Mouse (Mus musculus) midbrain, embryonic 12.5 days (tissue): Measurements from ENCODE around the gene Gdpd3. TPM values are rescaled to one million over a fixed set of nuclear protein-coding genes. Genes with fewer than 3 reads are reported as not detected.

ENCODE experiments used
- ATAC-seq: fragments of 200-750 bp; cut with Nextera tagmentation; 2 replicates; pipeline ENCODE4 v1.8.0; 2017; ENCODE audit warnings: low read depth, moderate TSS enrichment, moderate library complexity; ENCODE audit not compliant: low FRiP score
- H3K27ac ChIP-seq: fragments of 300-500 bp; sonication (generic); replicated peaks from 2 replicates; pipeline ENCODE4 v1.5.1; 2016; ENCODE audit warnings: mild to moderate bottlenecking
- H3K27me3 ChIP-seq: fragments of 300-500 bp; sonication (generic); 2 replicates; pipeline ENCODE4 v1.6.1; 2016; ENCODE audit warnings: mild to moderate bottlenecking
- H3K36me3 ChIP-seq: fragments of 300-500 bp; sonication (generic); 2 replicates; pipeline ENCODE4 v1.6.1; 2016
- H3K4me1 ChIP-seq: fragments of 300-500 bp; sonication (generic); 2 replicates; pipeline ENCODE4 v1.6.1; 2016
- H3K4me2 ChIP-seq: fragments of 300-500 bp; sonication (generic); replicated peaks from 2 replicates; pipeline ENCODE4 v1.6.1; 2016; ENCODE audit warnings: mild to moderate bottlenecking, moderate library complexity
- H3K4me3 ChIP-seq: fragments of 300-500 bp; sonication (generic); 2 replicates; pipeline ENCODE4 v1.5.1; 2016; ENCODE audit warnings: mild to moderate bottlenecking
- H3K9ac ChIP-seq: fragments of 300-500 bp; sonication (generic); replicated peaks from 2 replicates; pipeline ENCODE4 v1.6.1; 2016; ENCODE audit warnings: mild to moderate bottlenecking, moderate library complexity
- H3K9me3 ChIP-seq: fragments of 300-500 bp; sonication (generic); 2 replicates; pipeline ENCODE4 v1.6.1; 2016; ENCODE audit warnings: mild to moderate bottlenecking
- WGBS: fragments of 180-500 bp; shearing (Covaris S2); methylation state at CpG from one replicate; pipeline ENCODE4 v1.1.7; 2016; 5-methylcytosine and 5-hydroxymethylcytosine counted together
- polyA plus RNA-seq: library from polyadenylated mRNA; unstranded; fragments of >200 nt; fragmentation: Nextera tagmentation; extraction: Ambion mirVana; gene quantifications from 2 replicates; pipeline ENCODE4 v1.2.1, GENCODE M21; 2016

The Gdpd3 gene
- polyA plus RNA-seq, 1 experiment from 2014 or later, result 2.0 TPM

- Histone ChIP-seq H3K27ac (no peak overlapping the region; the same call in 1 of the 2 replicates), H3K4me2 (no peak overlapping the region), H3K4me1 (peaks cover 21% of the 10 kb centered on the region), H3K4me3 (no peak overlapping the region), H3K9me3 (no peaks in the 10 kb centered on the region), H3K36me3 (peaks cover 34% of the 10 kb centered on the region), H3K9ac (no peak overlapping the region), H3K27me3 (no peaks in the 10 kb centered on the region)
- ATAC-seq, result no peak
- WGBS, result 74% methylated on average over 6 of the region's 6 CpGs
Measured at GRCm38 (mm10) chr7:126761529-126762067, 4.5 kb upstream of the Gdpd3 start.

- Histone ChIP-seq H3K36me3 (peaks cover 43% of the 10 kb centered on the region), H3K4me2 (no peak overlapping the region)
Measured at GRCm38 (mm10) chr7:126762471-126763008, 3.6 kb upstream of the Gdpd3 start.

GRCm38 (mm10) chr7:126765540-126765939, 594 bp upstream of the Gdpd3 start:
- ATAC-seq, result no peak
- 90% methylated on average over 9 of the region's 9 CpGs for WGBS
- H3K36me3 ChIP-seq, result peaks cover 64% of the 10 kb centered on the region
- no peak overlapping the region for H3K9ac ChIP-seq
- no peak overlapping the region for H3K27ac ChIP-seq
- no peak overlapping the region for H3K4me3 ChIP-seq
- H3K4me1 ChIP-seq, result peaks cover 13% of the 10 kb centered on the region
- no peaks in the 10 kb centered on the region for H3K9me3 ChIP-seq
- H3K4me2 ChIP-seq, result no peak overlapping the region
- H3K27me3 ChIP-seq, result no peaks in the 10 kb centered on the region

More at GRCm38 (mm10) chr7:126762471-126763008, 3.6 kb upstream of the Gdpd3 start:
- 80% methylated on average over 17 of the region's 17 CpGs for WGBS
- Histone ChIP-seq H3K27me3 (no peaks in the 10 kb centered on the region), H3K9me3 (no peaks in the 10 kb centered on the region), H3K4me1 (peaks cover 21% of the 10 kb centered on the region), H3K4me3 (no peak overlapping the region), H3K27ac (peak overlapping the region; percentile 26; the same call in 1 of the 2 replicates), H3K9ac (peak overlapping the region; percentile 25; the same call in 1 of the 2 replicates)
- ATAC-seq, result no peak

GRCm38 (mm10) chr7:126767001-126767400, 867 bp downstream of the Gdpd3 start:
- Histone ChIP-seq H3K4me1 (no peaks in the 10 kb centered on the region), H3K9me3 (no peaks in the 10 kb centered on the region), H3K27me3 (no peaks in the 10 kb centered on the region), H3K36me3 (peaks cover 67% of the 10 kb centered on the region), H3K4me3 (no peak overlapping the region), H3K9ac (no peak overlapping the region), H3K27ac (no peak overlapping the region), H3K4me2 (no peak overlapping the region)
- no peak for ATAC-seq
- WGBS, result 93% methylated on average over 8 of the region's 8 CpGs

GRCm38 (mm10) chr7:126770784-126771183, 4.7 kb downstream of the Gdpd3 start:
- peaks cover 45% of the 10 kb centered on the region for H3K36me3 ChIP-seq
- H3K27ac ChIP-seq, result no peak overlapping the region
- WGBS, result 91% methylated on average over 11 of the region's 12 CpGs
- no peak overlapping the region for H3K4me3 ChIP-seq
- ATAC-seq, result no peak
- H3K9ac ChIP-seq, result no peak overlapping the region
- no peak overlapping the region for H3K4me2 ChIP-seq
- no peaks in the 10 kb centered on the region for H3K27me3 ChIP-seq
- peaks cover 5% of the 10 kb centered on the region for H3K4me1 ChIP-seq
- no peaks in the 10 kb centered on the region for H3K9me3 ChIP-seq

- H3K9me3 ChIP-seq, result no peaks in the 10 kb centered on the region
- no peak for ATAC-seq
- no peak overlapping the region for H3K27ac ChIP-seq
- H3K4me1 ChIP-seq, result peaks cover 26% of the 10 kb centered on the region
- H3K4me2 ChIP-seq, result no peak overlapping the region
- H3K36me3 ChIP-seq, result peaks cover 20% of the 10 kb centered on the region
- no peak overlapping the region for H3K9ac ChIP-seq
- H3K27me3 ChIP-seq, result no peaks in the 10 kb centered on the region
- 87% methylated on average over 2 of the region's 2 CpGs for WGBS
- H3K4me3 ChIP-seq, result no peak overlapping the region
Measured at GRCm38 (mm10) chr7:126773351-126773750, 7.2 kb downstream of the Gdpd3 start.

- Histone ChIP-seq H3K4me1 (peaks cover 27% of the 10 kb centered on the region), H3K4me3 (no peak overlapping the region), H3K27me3 (no peaks in the 10 kb centered on the region), H3K36me3 (peaks cover 11% of the 10 kb centered on the region; the same call in 1 of the 2 replicates), H3K4me2 (no peak overlapping the region), H3K9me3 (no peaks in the 10 kb centered on the region), H3K9ac (no peak overlapping the region), H3K27ac (no peak overlapping the region)
- WGBS, result 81% methylated on average over 2 of the region's 2 CpGs
- ATAC-seq, result no peak
Measured at GRCm38 (mm10) chr7:126774463-126774862, 8.3 kb downstream of the Gdpd3 start.

- Histone ChIP-seq H3K4me3 (no peak overlapping the region), H3K27me3 (no peaks in the 10 kb centered on the region), H3K9me3 (no peaks in the 10 kb centered on the region), H3K4me1 (peaks cover 35% of the 10 kb centered on the region), H3K4me2 (no peak overlapping the region; the same call in 1 of the 2 replicates), H3K36me3 (peaks cover 9% of the 10 kb centered on the region; the same call in 1 of the 2 replicates), H3K27ac (peak overlapping the region; percentile 90; the same call in 1 of the 2 replicates), H3K9ac (peak overlapping the region; percentile 51; the same call in 1 of the 2 replicates)
- WGBS, result 87% methylated on average over 10 of the region's 10 CpGs
- ATAC-seq, result no peak
Measured at GRCm38 (mm10) chr7:126775185-126775977, 9.2 kb downstream of the Gdpd3 start.

GRCm38 (mm10) chr7:126775978-126776234, 9.8 kb downstream of the Gdpd3 start:
- H3K36me3 ChIP-seq, result peaks cover 4% of the 10 kb centered on the region; the same call in 1 of the 2 replicates
- H3K9me3 ChIP-seq, result no peaks in the 10 kb centered on the region
- peaks cover 38% of the 10 kb centered on the region for H3K4me1 ChIP-seq
- no peak overlapping the region for H3K4me3 ChIP-seq
- peak overlapping the region; percentile 90 for H3K27ac ChIP-seq
- H3K9ac ChIP-seq, result peak overlapping the region; percentile 51; the same call in 1 of the 2 replicates
- ATAC-seq, result no peak
- peak overlapping the region; percentile 96 for H3K4me2 ChIP-seq
- no peaks in the 10 kb centered on the region for H3K27me3 ChIP-seq
- WGBS, result 70% methylated on average over 3 of the region's 3 CpGs

GRCm38 (mm10) chr7:126776598-126777057, 10.5 kb downstream of the Gdpd3 start, which contains the start of gene Ypel3:
Ypel3 (plus strand) TSS chr7:126776955.
- Histone ChIP-seq H3K27me3 (no peaks in the 10 kb centered on the region), H3K4me3 (peak within 1 kb of the TSS; percentile 82), H3K9ac (peak within 1 kb of the TSS; percentile 93), H3K36me3 (no peaks in the 10 kb centered on the region), H3K9me3 (no peaks in the 10 kb centered on the region), H3K4me1 (peaks cover 46% of the 10 kb centered on the region), H3K27ac (peak within 1 kb of the TSS; percentile 90), H3K4me2 (peak within 1 kb of the TSS; percentile 96)
- under 1% methylated on average over 34 of the region's 37 CpGs for WGBS
- ATAC-seq, result peak; percentile 85

GRCm38 (mm10) chr7:126777476-126777875, 11.3 kb downstream of the Gdpd3 start:
- peak overlapping the region; percentile 82 for H3K4me3 ChIP-seq
- H3K9me3 ChIP-seq, result no peaks in the 10 kb centered on the region
- H3K4me2 ChIP-seq, result peak overlapping the region; percentile 96
- H3K27me3 ChIP-seq, result no peaks in the 10 kb centered on the region
- WGBS, result 36% methylated on average over 7 of the region's 10 CpGs
- H3K27ac ChIP-seq, result peak overlapping the region; percentile 90
- peak overlapping the region; percentile 93 for H3K9ac ChIP-seq
- peaks cover 47% of the 10 kb centered on the region for H3K4me1 ChIP-seq
- H3K36me3 ChIP-seq, result no peaks in the 10 kb centered on the region
- no peak for ATAC-seq

GRCm38 (mm10) chr7:126778147-126778546, 12.0 kb downstream of the Gdpd3 start:
- ATAC-seq, result no peak
- Histone ChIP-seq H3K27me3 (no peaks in the 10 kb centered on the region), H3K4me3 (no peak overlapping the region), H3K4me2 (peak overlapping the region; percentile 96), H3K4me1 (peaks cover 47% of the 10 kb centered on the region), H3K9me3 (no peaks in the 10 kb centered on the region), H3K36me3 (no peaks in the 10 kb centered on the region), H3K9ac (no peak overlapping the region; the same call in none of the 2 replicates), H3K27ac (no peak overlapping the region)
- 87% methylated on average over 3 of the region's 3 CpGs for WGBS
